Mouse (Mus musculus): ENCODE measurements around the gene Pdxk.

DNA sequence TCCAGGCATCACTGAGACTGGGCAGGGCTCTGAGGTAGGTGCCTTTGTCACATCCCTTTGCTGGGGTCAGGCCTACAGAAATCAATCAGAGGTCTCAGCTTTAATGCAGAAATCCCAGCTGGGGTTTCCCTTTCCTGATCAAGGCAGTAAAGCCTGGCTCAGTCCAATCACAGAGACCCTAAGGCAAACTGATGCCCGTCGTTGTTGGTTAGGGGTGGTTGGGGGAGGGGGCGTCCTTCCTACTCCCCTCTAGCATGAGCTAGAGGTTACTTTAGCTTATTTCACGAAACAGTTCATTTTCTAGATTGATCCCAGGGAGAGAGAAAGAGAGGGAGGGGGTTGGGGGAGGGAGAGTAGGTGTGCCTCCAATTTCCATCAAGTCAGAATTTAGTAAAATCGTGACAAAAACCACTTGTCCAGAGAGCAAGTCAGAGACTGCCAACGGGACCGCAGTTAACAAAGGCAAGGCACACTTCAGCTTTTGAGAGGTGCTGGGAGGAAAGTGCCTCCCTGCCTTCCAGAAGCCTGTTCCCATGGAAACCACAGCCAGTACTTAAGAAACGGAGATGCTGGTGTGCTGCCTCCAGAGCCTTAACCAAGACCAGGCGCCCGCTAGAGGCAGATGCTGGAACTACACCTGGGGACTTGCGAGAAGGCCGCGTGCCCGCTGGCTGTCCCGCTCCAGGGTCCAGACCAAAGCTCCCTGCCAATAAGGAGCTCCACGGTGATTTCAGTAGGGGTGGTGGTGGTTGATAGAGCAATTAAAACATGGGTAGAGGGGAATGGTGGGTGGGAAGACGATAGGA, 68.8 kb downstream of the Pdxk start:
- TF ChIP-seq CTCF (IDR thresholded peaks at IDR 0.05; ENCODE audit: extremely low read depth, insufficient read depth, low read length) = peak; percentile 85
- TF ChIP-seq POLR2A (IDR thresholded peaks at IDR 0.05; ENCODE audit: extremely low read depth, insufficient read depth, low read length) = 0 out of 2 replicates have a peak, but pooled peaks have one; percentile 10
